Mouse (Mus musculus) neural tube, embryonic 11.5 days (tissue): ENCODE measurements around the gene Hist1h1c. TPM values are rescaled to one million over a fixed set of nuclear protein-coding genes. Genes with fewer than 3 reads are reported as not detected.
"Not testable (repeated sequence)": the region's sequence is repeated elsewhere in the genome, so short reads cannot be mapped to it uniquely, and the experiment has no call there.

ENCODE experiments used
- ATAC-seq: fragments of 200-750 bp; cut with Nextera tagmentation; 2 replicates; pipeline ENCODE4 v1.8.0; 2017; ENCODE audit warnings: moderate number of reproducible peaks, mild to moderate bottlenecking, moderate TSS enrichment, moderate library complexity; ENCODE audit not compliant: insufficient read depth, low FRiP score, low TSS enrichment
- DNase-seq: peaks from one replicate; pipeline ENCODE4 v3.0.0-alpha.2; 2015; ENCODE audit warnings: low spot score
- H3K27ac ChIP-seq: fragments of 300-500 bp; sonication (generic); 2 replicates; pipeline ENCODE4 v1.5.1; 2014; ENCODE audit warnings: low read depth, mild to moderate bottlenecking, low read length
- H3K27me3 ChIP-seq: fragments of 300-500 bp; sonication (generic); 2 replicates; pipeline ENCODE4 v1.6.1; 2014; ENCODE audit warnings: mild to moderate bottlenecking, low read length, mixed read lengths; ENCODE audit not compliant: control insufficient read depth, insufficient read depth
- H3K36me3 ChIP-seq: fragments of 300-500 bp; sonication (generic); 2 replicates; pipeline ENCODE4 v1.6.1; 2014; ENCODE audit warnings: mild to moderate bottlenecking, low read length, moderate library complexity, mixed read lengths; ENCODE audit not compliant: control insufficient read depth, insufficient read depth
- H3K4me1 ChIP-seq: fragments of 300-500 bp; sonication (generic); 2 replicates; pipeline ENCODE4 v1.6.1; 2014; ENCODE audit warnings: low read length, mixed read lengths; ENCODE audit not compliant: control insufficient read depth, insufficient read depth
- H3K4me2 ChIP-seq: fragments of 300-500 bp; sonication (generic); 2 replicates; pipeline ENCODE4 v1.6.1; 2014; ENCODE audit warnings: low read depth, mild to moderate bottlenecking, moderate library complexity
- H3K4me3 ChIP-seq: fragments of 300-500 bp; sonication (generic); 2 replicates; pipeline ENCODE4 v1.5.1; 2014; ENCODE audit warnings: low read depth, low read length
- H3K9ac ChIP-seq: fragments of 300-500 bp; sonication (generic); 2 replicates; pipeline ENCODE4 v1.6.1; 2014; ENCODE audit warnings: mild to moderate bottlenecking, low read length
- H3K9me3 ChIP-seq: fragments of 300-500 bp; sonication (generic); 2 replicates; pipeline ENCODE4 v1.6.1; 2016; ENCODE audit warnings: low read length; ENCODE audit not compliant: control insufficient read depth
- WGBS: fragments of 180-500 bp; shearing (Covaris S2); extraction: QIAGEN DNeasy Blood & Tissue Kit; methylation state at CpG from one replicate; pipeline ENCODE4 v1.1.7; 2014; 5-methylcytosine and 5-hydroxymethylcytosine counted together
- polyA plus RNA-seq: library from polyadenylated mRNA; unstranded; fragments of >200 nt; fragmentation: Nextera tagmentation; extraction: Ambion mirVana; gene quantifications from 2 replicates; pipeline ENCODE4 v1.2.1, GENCODE M21; 2014

The Hist1h1c gene
- polyA plus RNA-seq, 1 experiment from 2014 or later, result 12.2 TPM

- peak within 1 kb of the TSS; percentile 77 for H3K27ac ChIP-seq
- WGBS, result 0% methylated on average over 20 of the region's 22 CpGs
- no peaks in the 10 kb centered on the region for H3K36me3 ChIP-seq
- H3K4me3 ChIP-seq, result peak within 1 kb of the TSS; percentile 40
- H3K9me3 ChIP-seq, result no peaks in the 10 kb centered on the region
- peak within 1 kb of the TSS; percentile 51 for H3K4me2 ChIP-seq
- peak; percentile 95 for ATAC-seq
- H3K9ac ChIP-seq, result peak within 1 kb of the TSS; percentile 54
- H3K4me1 ChIP-seq, result 0 out of 2 replicates have a peak, but pooled peaks cover 3% of the 10 kb centered on the region
- H3K27me3 ChIP-seq, result no peaks in the 10 kb centered on the region
- peak; percentile 98 for DNase-seq
These were observed 40.3 kb upstream of the Hist1h1c start, which contains the start of gene Hist1h4c for GRCm38 (mm10) chr13:23698300-23698693. TSS of gene Hist1h4c (minus strand) at chr13:23698454.

GRCm38 (mm10) chr13:23698996-23699395 is 39.6 kb upstream of the Hist1h1c start:
- peak overlapping the region; percentile 77; the same call in 1 of the 2 replicates for H3K27ac ChIP-seq
- no peak for ATAC-seq
- no peaks in the 10 kb centered on the region for H3K36me3 ChIP-seq
- 0 out of 2 replicates have a peak, but pooled peaks cover 3% of the 10 kb centered on the region for H3K4me1 ChIP-seq
- peak overlapping the region; percentile 31; the same call in 1 of the 2 replicates for H3K4me2 ChIP-seq
- no peak overlapping the region for H3K4me3 ChIP-seq
- WGBS, result 76% methylated on average over 6 of the region's 6 CpGs
- H3K27me3 ChIP-seq, result no peaks in the 10 kb centered on the region
- no peak for DNase-seq
- H3K9ac ChIP-seq, result no peak overlapping the region
- no peaks in the 10 kb centered on the region for H3K9me3 ChIP-seq

- Histone ChIP-seq H3K9me3 (no peaks in the 10 kb centered on the region), H3K9ac (no peak overlapping the region), H3K4me3 (no peak overlapping the region), H3K27me3 (no peaks in the 10 kb centered on the region), H3K4me2 (no peak overlapping the region), H3K4me1 (0 out of 2 replicates have a peak, but pooled peaks cover 3% of the 10 kb centered on the region), H3K27ac (no peak overlapping the region), H3K36me3 (no peaks in the 10 kb centered on the region)
- DNase-seq (no peak), ATAC-seq (no peak)
- 69% methylated on average over 3 of the region's 3 CpGs for whole genome bisulfite sequencing
These were observed 38.8 kb upstream of the Hist1h1c start for GRCm38 (mm10) chr13:23699767-23700166.

- ATAC-seq (peak; percentile 43; the same call in 1 of the 2 replicates), DNase-seq (peak; percentile 71)
- no peaks in the 10 kb centered on the region for H3K27me3 ChIP-seq
- H3K4me3 ChIP-seq, result no peak overlapping the region
- no peak overlapping the region for H3K9ac ChIP-seq
- H3K27ac ChIP-seq, result no peak overlapping the region
- no peak overlapping the region for H3K4me2 ChIP-seq
- H3K4me1 ChIP-seq, result 0 out of 2 replicates have a peak, but pooled peaks cover 3% of the 10 kb centered on the region
- no peaks in the 10 kb centered on the region for H3K9me3 ChIP-seq
- no peaks in the 10 kb centered on the region for H3K36me3 ChIP-seq
- WGBS, result 36% methylated on average over 8 of the region's 8 CpGs
These were observed 37.7 kb upstream of the Hist1h1c start for GRCm38 (mm10) chr13:23700786-23701520.

GRCm38 (mm10) chr13:23702220-23702619 is 36.4 kb upstream of the Hist1h1c start:
- no peaks in the 10 kb centered on the region for H3K9me3 ChIP-seq
- 86% methylated on average over 4 of the region's 4 CpGs for WGBS
- no peaks in the 10 kb centered on the region for H3K27me3 ChIP-seq
- no peak overlapping the region for H3K4me3 ChIP-seq
- no peak overlapping the region for H3K4me2 ChIP-seq
- no peak overlapping the region for H3K9ac ChIP-seq
- no peaks in the 10 kb centered on the region for H3K36me3 ChIP-seq
- ATAC-seq, result no peak
- no peak overlapping the region for H3K27ac ChIP-seq
- H3K4me1 ChIP-seq, result 0 out of 2 replicates have a peak, but pooled peaks cover 3% of the 10 kb centered on the region
- no peak for DNase-seq

GRCm38 (mm10) chr13:23702801-23703200 is 35.8 kb upstream of the Hist1h1c start:
- not testable (repeated sequence) for H3K27ac ChIP-seq, DNase-seq, H3K4me1 ChIP-seq, H3K27me3 ChIP-seq, H3K4me2 ChIP-seq, ATAC-seq, H3K9me3 ChIP-seq, H3K9ac ChIP-seq, H3K4me3 ChIP-seq, H3K36me3 ChIP-seq
- 89% methylated on average over 2 of the region's 2 CpGs for WGBS

- Histone ChIP-seq H3K36me3 (no peaks in the 10 kb centered on the region), H3K4me3 (no peak overlapping the region), H3K4me1 (peaks cover 7% of the 10 kb centered on the region), H3K9me3 (no peaks in the 10 kb centered on the region), H3K4me2 (no peak overlapping the region), H3K9ac (no peak overlapping the region), H3K27ac (no peak overlapping the region), H3K27me3 (no peaks in the 10 kb centered on the region)
- 91% methylated on average over 7 of the region's 7 CpGs for WGBS
- ATAC-seq, result no peak
- DNase-seq, result no peak
These were observed 32.8 kb upstream of the Hist1h1c start for GRCm38 (mm10) chr13:23705751-23706356.

GRCm38 (mm10) chr13:23706771-23707170 is 31.8 kb upstream of the Hist1h1c start:
- Histone ChIP-seq H3K4me2 (no peak overlapping the region), H3K4me1 (peaks cover 7% of the 10 kb centered on the region), H3K9ac (no peak overlapping the region), H3K27me3 (no peaks in the 10 kb centered on the region), H3K36me3 (no peaks in the 10 kb centered on the region), H3K9me3 (no peaks in the 10 kb centered on the region), H3K27ac (no peak overlapping the region), H3K4me3 (no peak overlapping the region)
- ATAC-seq (no peak), DNase-seq (no peak)
- 93% methylated on average over 12 of the region's 12 CpGs for WGBS
